Mouse (Mus musculus): Measurements from ENCODE around the gene Wfdc5. TPM values are rescaled to one million over a fixed set of nuclear protein-coding genes. Genes with fewer than 3 reads are reported as not detected.
A peak's percentile ranks its signal among the peaks of the same experiment; 100 is the strongest.

The Wfdc5 gene
- total and polyA plus RNA-seq, 3 experiments = not detected

GRCm38 (mm10) chr2:164174649-164175395 lies 7.7 kb downstream of the Wfdc5 start:
- DNase-seq = no peak

GRCm38 (mm10) chr2:164173394-164173793 lies 9.1 kb downstream of the Wfdc5 start:
- DNase-seq = peak; percentile 26

GRCm38 (mm10) chr2:164170902-164171301 lies 11.6 kb downstream of the Wfdc5 start, which contains the start of gene Kcns1:
Gene Kcns1 (minus strand): TSS chr2:164171113.
- DNase-seq = no peak

GRCm38 (mm10) chr2:164170326-164170725 lies 12.2 kb downstream of the Wfdc5 start:
- DNase-seq = no peak

GRCm38 (mm10) chr2:164168571-164168946 lies 14.0 kb downstream of the Wfdc5 start:
- no peak for DNase-seq

- no peak for DNase-seq
Measured at GRCm38 (mm10) chr2:164167752-164168570, 14.6 kb downstream of the Wfdc5 start.

GRCm38 (mm10) chr2:164164941-164165340 lies 17.6 kb downstream of the Wfdc5 start:
- DNase-seq = peak; percentile 66

- no peak for DNase-seq
Measured at GRCm38 (mm10) chr2:164161515-164162055, 21.0 kb downstream of the Wfdc5 start.

GRCm38 (mm10) chr2:164158838-164159237 lies 23.7 kb downstream of the Wfdc5 start:
- DNase-seq = no peak

GRCm38 (mm10) chr2:164156158-164156557 lies 26.4 kb downstream of the Wfdc5 start:
- DNase-seq = peak; percentile 69

- no peak for DNase-seq
Measured at GRCm38 (mm10) chr2:164154007-164154406, 28.5 kb downstream of the Wfdc5 start.

- no peak for DNase-seq
Measured at GRCm38 (mm10) chr2:164152341-164152740, 30.2 kb downstream of the Wfdc5 start.

- DNase-seq = no peak
Measured at GRCm38 (mm10) chr2:164150086-164150760, 32.3 kb downstream of the Wfdc5 start.

GRCm38 (mm10) chr2:164146556-164146955 lies 36.0 kb downstream of the Wfdc5 start:
- no peak for DNase-seq

GRCm38 (mm10) chr2:164144541-164144940 lies 38.0 kb downstream of the Wfdc5 start:
- peak; percentile 49 for DNase-seq

GRCm38 (mm10) chr2:164144025-164144424 lies 38.5 kb downstream of the Wfdc5 start:
- DNase-seq = peak; percentile 39

GRCm38 (mm10) chr2:164142021-164142420 lies 40.5 kb downstream of the Wfdc5 start:
- peak; percentile 45 for DNase-seq

GRCm38 (mm10) chr2:164137754-164138153 lies 44.8 kb downstream of the Wfdc5 start:
- no peak for DNase-seq

- peak; percentile 44 for DNase-seq
Measured at GRCm38 (mm10) chr2:164136393-164136792, 46.1 kb downstream of the Wfdc5 start.

- no peak for DNase-seq
Measured at GRCm38 (mm10) chr2:164135367-164135766, 47.2 kb downstream of the Wfdc5 start.

- DNase-seq = peak; percentile 61
Measured at GRCm38 (mm10) chr2:164134563-164134962, 48.0 kb downstream of the Wfdc5 start.

- DNase-seq = no peak
Measured at GRCm38 (mm10) chr2:164131586-164131985, 51.0 kb downstream of the Wfdc5 start.

Data from adrenal gland, adult 2 months (tissue).